Mouse (Mus musculus) testis, adult 2 months (tissue): Measurements from ENCODE around the gene Palld.

Experiments
- CTCF ChIP-seq: fragments of 200-500 bp; IDR thresholded peaks from 2 replicates; pipeline ENCODE4 v1.5.1; 2012; ENCODE audit warnings: low read depth, mild to moderate bottlenecking, inconsistent platforms, low read length, moderate library complexity; ENCODE audit not compliant: control insufficient read depth, insufficient read depth, insufficient replicate concordance
- POLR2A ChIP-seq: fragments of 200-500 bp; IDR thresholded peaks from 2 replicates; pipeline ENCODE4 v1.6.1; 2012; ENCODE audit warnings: low read depth, mild to moderate bottlenecking, inconsistent platforms, low read length, moderate library complexity; ENCODE audit not compliant: control insufficient read depth

GRCm38 (mm10) chr8:61758686-61759326, 143.7 kb downstream of the Palld start:
- TF ChIP-seq CTCF (no peak), POLR2A (no peak)
